Mouse (Mus musculus) intestine, embryonic 14.5 days (tissue): ENCODE results near the gene Nsmce4a. TPM values are rescaled to one million over a fixed set of nuclear protein-coding genes. Genes with fewer than 3 reads are reported as not detected.

Source experiments
- ATAC-seq: fragments of 200-750 bp; cut with Nextera tagmentation; replicated peaks from 2 replicates; pipeline ENCODE4 v1.8.0; 2017; ENCODE audit warnings: low read depth, moderate number of reproducible peaks, moderate TSS enrichment, moderate library complexity; ENCODE audit not compliant: low FRiP score, low TSS enrichment
- DNase-seq: peaks from one replicate; pipeline ENCODE4 v3.0.0-alpha.2; 2018; ENCODE audit warnings: low spot score
- H3K27ac ChIP-seq: fragments of 300-500 bp; sonication (generic); 2 replicates; pipeline ENCODE4 v1.5.1; 2014; ENCODE audit warnings: low read depth, mild to moderate bottlenecking, control low read depth
- H3K27me3 ChIP-seq: fragments of 300-500 bp; sonication (generic); replicated peaks from 2 replicates; pipeline ENCODE4 v1.6.1; 2014; ENCODE audit warnings: low read length, control low read depth; ENCODE audit not compliant: control insufficient read depth, insufficient read depth
- H3K36me3 ChIP-seq: fragments of 300-500 bp; sonication (generic); 2 replicates; pipeline ENCODE4 v1.6.1; 2014; ENCODE audit warnings: low read length, control low read depth; ENCODE audit not compliant: control insufficient read depth, insufficient read depth
- H3K4me1 ChIP-seq: fragments of 300-500 bp; sonication (generic); replicated peaks from 2 replicates; pipeline ENCODE4 v1.6.1; 2014; ENCODE audit warnings: low read length, control low read depth, mixed read lengths; ENCODE audit not compliant: control insufficient read depth, insufficient read depth
- H3K4me2 ChIP-seq: fragments of 300-500 bp; sonication (generic); 2 replicates; pipeline ENCODE4 v1.6.1; 2014; ENCODE audit warnings: low read length
- H3K4me3 ChIP-seq: fragments of 300-500 bp; sonication (generic); 2 replicates; pipeline ENCODE4 v1.5.1; 2014; ENCODE audit warnings: low read depth, low read length, control low read depth, mixed read lengths
- H3K9ac ChIP-seq: fragments of 300-500 bp; sonication (generic); 2 replicates; pipeline ENCODE4 v1.6.1; 2014; ENCODE audit warnings: mild to moderate bottlenecking, low read length
- H3K9me3 ChIP-seq: fragments of 300-500 bp; sonication (generic); 2 replicates; pipeline ENCODE4 v1.6.1; 2016; ENCODE audit warnings: low read length, control low read depth; ENCODE audit not compliant: control insufficient read depth
- WGBS: fragments of 180-500 bp; shearing (Covaris S2); extraction: QIAGEN DNeasy Blood & Tissue Kit; methylation state at CpG from one replicate; pipeline ENCODE4 v1.1.7; 2014; 5-methylcytosine and 5-hydroxymethylcytosine counted together
- polyA plus RNA-seq: library from polyadenylated mRNA; unstranded; fragments of >200 nt; fragmentation: Nextera tagmentation; extraction: Ambion mirVana; gene quantifications from 2 replicates; pipeline ENCODE4 v1.2.1, GENCODE M21; 2014

Nsmce4a gene
- polyA plus RNA-seq, 1 experiment from 2014 or later = 173 TPM

DNA sequence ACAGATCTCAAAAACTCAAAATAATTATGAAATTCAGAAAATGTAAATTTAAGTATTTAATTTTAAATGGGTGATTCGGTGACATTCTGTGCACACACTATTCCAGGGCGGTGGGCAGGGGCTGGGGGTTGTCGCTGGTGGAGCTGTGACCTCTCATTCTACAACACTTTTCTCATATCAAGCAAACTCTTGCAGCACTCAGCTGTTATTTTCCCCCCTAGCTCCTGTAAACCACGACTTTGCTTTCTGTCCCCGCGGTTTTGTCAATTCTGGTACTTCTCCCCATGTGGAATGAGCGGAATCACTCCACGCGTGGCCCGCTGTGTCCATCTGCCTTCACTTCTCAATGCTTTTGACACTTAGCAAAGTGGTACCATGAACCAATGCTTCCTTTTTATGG, 828 bp upstream of the Nsmce4a start:
- WGBS = 93% methylated on average over 10 of the region's 10 CpGs
- DNase-seq (no peak), ATAC-seq (no peak)
- H3K4me3 ChIP-seq = no peak overlapping the region
- no peaks in the 10 kb centered on the region for H3K27me3 ChIP-seq
- H3K4me1 ChIP-seq = peaks cover 15% of the 10 kb centered on the region; the same call in 1 of the 2 replicates
- no peaks in the 10 kb centered on the region for H3K9me3 ChIP-seq
- H3K4me2 ChIP-seq = no peak overlapping the region
- no peak overlapping the region for H3K27ac ChIP-seq
- no peak overlapping the region for H3K9ac ChIP-seq
- no peaks in the 10 kb centered on the region for H3K36me3 ChIP-seq

DNA sequence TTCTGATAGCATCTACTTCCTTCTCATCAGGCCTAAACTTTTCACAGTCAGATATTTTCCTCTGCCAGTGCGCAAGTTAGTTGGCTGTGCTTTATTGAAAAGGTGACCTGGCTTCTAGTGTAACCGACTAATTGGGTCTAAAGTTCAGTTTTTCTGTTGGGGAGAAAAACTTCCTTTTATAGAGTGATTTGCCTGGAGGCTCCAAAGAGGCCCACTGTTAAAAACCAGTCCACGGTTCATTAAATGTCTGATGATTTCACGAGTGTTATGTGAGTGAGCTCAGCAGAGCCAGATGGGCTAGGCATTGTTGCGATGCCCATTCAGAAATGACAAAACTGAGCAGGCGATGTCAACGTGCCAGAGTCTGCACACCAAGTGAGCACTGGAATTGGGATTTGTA, 2.4 kb downstream of the Nsmce4a start:
- no peak overlapping the region for H3K4me3 ChIP-seq
- no peaks in the 10 kb centered on the region for H3K9me3 ChIP-seq
- H3K27me3 ChIP-seq = no peaks in the 10 kb centered on the region
- no peak overlapping the region for H3K27ac ChIP-seq
- no peak overlapping the region for H3K4me2 ChIP-seq
- no peaks in the 10 kb centered on the region for H3K4me1 ChIP-seq
- 76% methylated on average over 7 of the region's 7 CpGs for WGBS
- H3K9ac ChIP-seq = no peak overlapping the region
- ATAC-seq (no peak), DNase-seq (no peak)
- no peaks in the 10 kb centered on the region for H3K36me3 ChIP-seq

DNA sequence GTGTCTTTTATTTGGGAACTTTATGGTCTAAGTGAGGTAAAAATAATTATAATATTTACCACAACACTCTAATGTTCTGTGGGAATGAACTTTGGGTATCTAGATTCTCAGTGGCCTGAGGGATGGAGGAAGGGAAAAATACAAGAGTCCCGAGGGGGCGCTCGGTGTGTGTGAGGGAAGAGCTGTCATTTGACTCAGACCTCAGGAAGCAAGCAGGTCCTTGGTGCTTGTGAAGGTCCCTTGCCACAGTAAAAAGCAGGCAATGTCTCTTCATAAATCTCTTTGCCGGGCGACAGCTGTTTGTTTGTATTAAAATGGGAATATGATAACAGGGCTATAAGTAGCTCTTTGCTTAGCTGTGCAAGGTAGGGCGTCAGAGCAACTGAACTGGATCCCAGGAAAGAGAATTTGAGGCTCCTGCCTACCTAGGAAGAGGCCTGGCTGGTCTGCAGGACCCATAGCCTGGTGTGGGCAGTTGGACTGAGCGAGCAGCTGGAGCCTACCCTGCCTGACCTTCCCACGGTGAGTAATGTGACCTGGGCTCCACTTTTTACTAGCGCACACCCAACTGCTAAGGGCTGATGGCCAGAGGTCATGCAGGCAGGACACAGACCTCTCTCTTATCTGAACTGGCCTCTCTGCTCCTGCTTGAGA, 4.0 kb downstream of the Nsmce4a start:
- ATAC-seq = no peak
- Histone ChIP-seq H3K4me1 (no peaks in the 10 kb centered on the region), H3K27ac (no peak overlapping the region), H3K9me3 (no peaks in the 10 kb centered on the region), H3K4me2 (no peak overlapping the region), H3K36me3 (no peaks in the 10 kb centered on the region), H3K4me3 (no peak overlapping the region), H3K9ac (no peak overlapping the region), H3K27me3 (no peaks in the 10 kb centered on the region)
- WGBS = 31% methylated on average over 9 of the region's 9 CpGs
- no peak for DNase-seq

DNA sequence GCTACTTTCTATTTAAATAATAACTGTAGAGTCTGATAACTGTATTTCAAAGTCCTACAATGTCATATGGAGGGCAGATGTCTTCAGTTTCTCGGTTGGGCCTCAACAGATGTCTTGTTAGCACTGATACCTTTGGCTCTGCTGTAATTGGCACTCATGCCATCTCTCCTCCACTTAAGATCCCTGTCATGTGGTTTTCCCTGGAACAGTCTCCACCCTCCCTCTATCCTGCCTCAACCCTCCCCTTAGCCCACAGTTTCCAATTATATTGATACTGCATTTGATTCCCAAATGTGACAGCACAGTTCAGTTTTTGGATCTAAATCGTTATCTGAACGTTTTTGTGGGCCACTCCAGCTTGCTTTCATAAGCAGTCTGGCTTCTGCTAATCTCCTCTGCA, 8.3 kb downstream of the Nsmce4a start:
- no peak overlapping the region for H3K4me2 ChIP-seq
- H3K4me3 ChIP-seq = no peak overlapping the region
- no peaks in the 10 kb centered on the region for H3K27me3 ChIP-seq
- ATAC-seq (no peak), DNase-seq (no peak)
- H3K27ac ChIP-seq = no peak overlapping the region
- H3K9me3 ChIP-seq = no peaks in the 10 kb centered on the region
- 71% methylated on average over 3 of the region's 3 CpGs for WGBS
- no peak overlapping the region for H3K9ac ChIP-seq
- no peaks in the 10 kb centered on the region for H3K36me3 ChIP-seq
- no peaks in the 10 kb centered on the region for H3K4me1 ChIP-seq

DNA sequence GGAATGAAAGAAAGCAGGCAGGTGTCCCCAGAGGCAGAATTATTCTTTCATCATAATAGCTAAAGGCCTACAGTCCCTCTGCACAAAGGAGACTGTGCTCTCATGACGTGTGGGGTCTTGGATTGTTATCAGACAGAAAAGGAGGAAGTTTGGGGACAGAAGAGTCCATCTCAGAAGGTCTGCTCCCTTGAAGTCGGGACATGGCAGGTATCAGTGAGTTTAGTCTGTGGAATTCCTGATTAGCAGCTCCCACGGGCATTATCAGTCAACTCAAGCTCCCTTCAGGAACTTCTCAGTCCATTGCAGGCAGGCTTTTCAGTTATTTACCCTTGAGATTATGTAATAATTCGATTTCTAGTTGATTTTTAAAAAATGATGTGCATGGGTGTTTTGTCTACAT, 9.0 kb downstream of the Nsmce4a start:
- H3K27ac ChIP-seq = no peak overlapping the region
- DNase-seq (no peak), ATAC-seq (no peak)
- H3K4me3 ChIP-seq = no peak overlapping the region
- no peaks in the 10 kb centered on the region for H3K36me3 ChIP-seq
- no peak overlapping the region for H3K9ac ChIP-seq
- H3K9me3 ChIP-seq = no peaks in the 10 kb centered on the region
- no peaks in the 10 kb centered on the region for H3K27me3 ChIP-seq
- WGBS = 67% methylated on average over 4 of the region's 4 CpGs
- no peak overlapping the region for H3K4me2 ChIP-seq
- H3K4me1 ChIP-seq = no peaks in the 10 kb centered on the region

DNA sequence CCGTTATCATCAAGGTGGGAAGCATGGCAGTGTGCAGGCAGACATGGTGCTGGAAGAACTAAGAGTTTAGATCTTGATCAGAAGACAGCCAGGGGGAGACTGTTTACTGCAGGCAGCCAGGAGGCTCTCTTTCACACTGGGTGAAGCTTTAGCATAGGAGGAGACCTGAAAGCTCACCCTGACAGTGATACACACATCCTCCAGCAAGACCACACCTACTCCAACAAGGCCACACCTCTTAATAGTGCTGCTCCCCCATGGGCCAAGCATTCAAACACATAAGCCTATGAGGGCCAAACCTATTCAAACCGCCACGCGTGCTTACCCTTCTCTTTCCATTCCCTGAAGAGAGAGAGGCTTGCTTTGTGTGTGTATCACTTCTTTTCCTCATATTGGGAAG, 9.6 kb downstream of the Nsmce4a start:
- Histone ChIP-seq H3K27ac (no peak overlapping the region), H3K36me3 (no peaks in the 10 kb centered on the region), H3K9me3 (no peaks in the 10 kb centered on the region), H3K4me1 (no peaks in the 10 kb centered on the region), H3K4me3 (no peak overlapping the region), H3K4me2 (no peak overlapping the region), H3K9ac (no peak overlapping the region), H3K27me3 (no peaks in the 10 kb centered on the region)
- ATAC-seq = no peak
- DNase-seq = no peak
- WGBS = 85% methylated on average over 4 of the region's 4 CpGs

DNA sequence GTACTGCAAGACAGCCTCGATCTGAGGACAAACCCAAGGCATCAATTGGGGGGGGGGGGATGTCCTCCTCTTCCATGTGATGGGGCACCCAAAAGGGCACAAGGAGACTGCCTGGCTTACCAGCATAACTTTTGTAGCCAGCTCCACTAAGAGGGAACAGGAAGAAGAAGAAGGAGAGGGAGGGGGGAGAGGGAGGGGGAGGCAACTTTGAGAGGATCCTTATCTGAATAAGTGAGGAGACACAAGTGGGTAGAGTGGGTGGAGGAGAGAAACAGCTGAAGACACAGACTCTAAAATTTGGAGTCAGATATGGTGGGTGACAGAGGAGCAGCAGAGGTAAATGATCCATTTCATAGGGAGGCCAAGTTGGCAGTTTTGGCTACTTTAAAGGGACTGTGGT, 12.0 kb downstream of the Nsmce4a start:
- 71% methylated on average over 1 of the region's 1 CpGs for WGBS
- H3K4me3 ChIP-seq = no peak overlapping the region
- ATAC-seq = no peak
- H3K9me3 ChIP-seq = no peaks in the 10 kb centered on the region
- no peaks in the 10 kb centered on the region for H3K36me3 ChIP-seq
- H3K4me1 ChIP-seq = no peaks in the 10 kb centered on the region
- no peak overlapping the region for H3K4me2 ChIP-seq
- H3K9ac ChIP-seq = no peak overlapping the region
- H3K27me3 ChIP-seq = no peaks in the 10 kb centered on the region
- DNase-seq = no peak
- H3K27ac ChIP-seq = no peak overlapping the region

DNA sequence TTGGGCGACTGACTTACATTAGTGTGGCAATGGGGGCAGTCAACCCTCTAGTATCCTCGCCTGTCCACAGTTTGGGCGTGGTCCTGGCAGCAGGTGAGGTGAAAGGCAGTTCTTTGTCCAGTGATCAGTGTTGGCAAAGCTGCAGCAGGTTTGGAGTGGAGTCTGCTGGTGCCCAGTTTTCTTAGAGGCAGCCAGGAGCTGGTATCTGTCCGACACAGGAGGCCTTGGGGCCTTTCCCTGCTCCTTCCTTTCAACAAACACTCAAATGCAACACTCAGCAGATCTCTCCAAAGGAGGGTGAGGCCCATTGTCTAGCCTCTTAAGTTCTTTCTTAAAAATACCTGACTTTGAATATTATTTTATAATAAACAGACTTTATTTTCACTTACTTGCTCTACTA, 14.3 kb downstream of the Nsmce4a start:
- DNase-seq (no peak), ATAC-seq (no peak)
- H3K36me3 ChIP-seq = no peaks in the 10 kb centered on the region
- H3K9me3 ChIP-seq = no peaks in the 10 kb centered on the region
- H3K4me3 ChIP-seq = no peak overlapping the region
- H3K27ac ChIP-seq = no peak overlapping the region
- H3K4me1 ChIP-seq = no peaks in the 10 kb centered on the region
- WGBS = 77% methylated on average over 4 of the region's 4 CpGs
- H3K27me3 ChIP-seq = no peaks in the 10 kb centered on the region
- no peak overlapping the region for H3K9ac ChIP-seq
- H3K4me2 ChIP-seq = no peak overlapping the region

DNA sequence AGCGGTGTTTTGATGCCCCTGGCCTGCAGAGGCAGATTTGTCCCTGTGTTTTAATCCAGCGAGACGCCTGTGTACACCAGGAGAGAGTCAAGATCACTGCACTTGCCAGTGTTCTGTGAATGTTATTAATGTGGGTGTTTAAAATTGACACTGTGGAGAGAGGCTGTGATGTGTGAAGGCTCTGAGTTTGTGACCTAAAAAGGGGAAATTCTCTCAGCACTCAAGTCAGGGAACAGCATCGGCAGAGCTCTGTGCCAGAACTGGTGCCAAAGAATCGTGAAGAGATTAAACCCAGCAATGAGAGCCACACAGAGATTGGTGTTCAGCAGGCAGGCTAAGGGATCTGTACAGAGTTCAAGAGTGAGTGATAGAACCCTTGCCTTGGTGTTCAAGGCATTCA, 17.3 kb downstream of the Nsmce4a start:
- Histone ChIP-seq H3K36me3 (no peaks in the 10 kb centered on the region), H3K9me3 (no peaks in the 10 kb centered on the region), H3K9ac (no peak overlapping the region), H3K4me1 (no peaks in the 10 kb centered on the region), H3K27ac (no peak overlapping the region), H3K27me3 (no peaks in the 10 kb centered on the region), H3K4me3 (no peak overlapping the region), H3K4me2 (no peak overlapping the region)
- no peak for ATAC-seq
- 70% methylated on average over 5 of the region's 5 CpGs for WGBS
- no peak for DNase-seq
